Mouse (Mus musculus) kidney, adult 8-10 months (tissue): ENCODE measurements around the gene Arid3a.

Experiments
- DNase-seq, 2 experiments: peaks; one replicate each; pipeline ENCODE4 v3.0.0; 2022

The Arid3a gene

DNA sequence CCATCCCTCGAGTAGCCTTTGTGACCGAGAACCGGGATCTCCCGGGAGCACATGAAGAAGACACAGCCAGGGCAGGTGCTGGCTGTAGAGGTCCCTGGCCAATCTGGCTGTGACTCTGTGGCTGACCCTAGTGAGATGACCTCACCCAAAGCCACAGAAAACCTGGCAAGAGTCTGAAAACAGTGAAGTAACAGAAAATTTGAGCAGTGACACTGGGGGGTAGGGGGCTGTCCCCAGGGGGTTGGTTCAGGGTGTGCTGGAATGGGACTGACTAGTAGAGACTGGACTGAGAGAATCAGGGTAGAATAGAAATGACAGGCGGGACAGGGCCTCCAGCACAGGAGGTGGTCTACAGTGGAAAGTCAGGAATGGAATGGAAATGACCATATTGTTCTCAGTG, 56.4 kb downstream of the Arid3a start:
- no peak for DNase-seq

DNA sequence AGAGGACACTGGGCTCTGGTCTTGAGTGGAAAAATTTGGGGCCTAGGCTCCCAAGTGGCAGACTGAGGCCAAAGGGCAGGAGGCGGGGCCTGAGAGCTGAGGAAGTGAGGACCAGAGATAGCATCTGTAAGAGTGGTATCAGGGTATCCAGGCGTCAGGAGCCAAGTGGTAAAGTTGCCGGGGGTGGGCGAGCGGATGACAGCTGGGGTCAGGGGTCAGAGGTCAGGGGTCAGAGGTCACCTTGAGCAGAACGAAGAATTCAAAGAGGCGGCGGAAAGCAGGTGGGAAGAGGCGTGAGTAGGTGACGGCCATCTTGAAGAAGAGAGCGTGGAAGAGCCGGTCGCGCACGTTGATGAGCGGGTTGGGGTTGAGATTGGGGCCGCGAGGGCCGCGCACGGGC, 56.8 kb downstream of the Arid3a start:
- peak; percentile 80 to 87 for DNase-seq

DNA sequence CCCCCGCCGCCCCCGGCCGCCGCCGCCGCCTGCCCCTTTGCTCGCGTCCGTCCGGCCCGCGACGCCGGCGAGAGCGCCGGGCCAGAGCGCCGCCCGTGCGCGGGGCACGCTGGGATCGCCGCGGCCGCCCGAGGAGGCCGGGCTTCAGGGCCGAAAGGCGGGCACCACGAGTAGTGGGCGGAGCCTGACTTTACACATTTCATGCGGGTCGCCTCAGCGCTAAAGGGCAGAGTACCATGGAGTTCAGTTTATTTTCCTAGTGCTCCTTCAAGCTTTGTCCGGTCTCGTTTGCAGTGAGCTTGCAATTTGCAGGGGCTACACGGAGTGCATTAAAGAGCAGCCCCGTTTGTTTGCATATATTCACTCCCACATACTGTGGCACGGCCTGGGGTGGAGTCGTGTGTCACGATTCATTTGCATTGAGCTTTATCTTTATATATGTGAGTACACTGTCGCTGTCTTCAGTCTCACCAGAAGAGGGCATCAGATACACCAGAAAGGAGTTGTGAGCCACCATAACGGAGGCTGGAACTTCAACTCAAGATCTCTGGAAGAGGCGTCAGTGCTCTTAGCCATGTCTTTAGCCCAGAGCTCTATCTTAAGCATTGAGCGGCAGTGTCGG, 57.5 kb downstream of the Arid3a start, which contains the start of gene Tmem259:
Gene Tmem259 (minus strand): TSS at position 136 of the 622 bp plus-strand sequence.
- peak; percentile 89 for DNase-seq

DNA sequence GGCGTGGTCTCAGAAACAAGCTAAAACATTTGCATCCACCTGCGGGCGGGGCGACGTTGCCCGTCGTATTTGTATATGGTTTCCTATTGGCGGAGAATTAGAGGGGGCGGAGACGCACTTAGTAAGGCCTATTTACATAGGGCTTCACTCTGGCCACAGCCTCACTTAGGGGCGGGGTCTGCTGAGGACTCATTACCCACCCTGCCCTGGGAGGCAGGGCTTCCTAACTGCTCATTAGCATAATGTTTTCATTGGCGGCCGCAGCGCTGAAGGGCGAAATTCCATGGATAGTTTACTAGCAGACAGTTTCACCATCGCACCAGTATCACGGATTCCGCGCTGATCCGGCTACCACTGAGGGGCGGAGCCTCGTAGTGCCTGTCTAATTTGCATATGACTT, 58.0 kb downstream of the Arid3a start:
- peak; percentile 99 to 100 for DNase-seq

DNA sequence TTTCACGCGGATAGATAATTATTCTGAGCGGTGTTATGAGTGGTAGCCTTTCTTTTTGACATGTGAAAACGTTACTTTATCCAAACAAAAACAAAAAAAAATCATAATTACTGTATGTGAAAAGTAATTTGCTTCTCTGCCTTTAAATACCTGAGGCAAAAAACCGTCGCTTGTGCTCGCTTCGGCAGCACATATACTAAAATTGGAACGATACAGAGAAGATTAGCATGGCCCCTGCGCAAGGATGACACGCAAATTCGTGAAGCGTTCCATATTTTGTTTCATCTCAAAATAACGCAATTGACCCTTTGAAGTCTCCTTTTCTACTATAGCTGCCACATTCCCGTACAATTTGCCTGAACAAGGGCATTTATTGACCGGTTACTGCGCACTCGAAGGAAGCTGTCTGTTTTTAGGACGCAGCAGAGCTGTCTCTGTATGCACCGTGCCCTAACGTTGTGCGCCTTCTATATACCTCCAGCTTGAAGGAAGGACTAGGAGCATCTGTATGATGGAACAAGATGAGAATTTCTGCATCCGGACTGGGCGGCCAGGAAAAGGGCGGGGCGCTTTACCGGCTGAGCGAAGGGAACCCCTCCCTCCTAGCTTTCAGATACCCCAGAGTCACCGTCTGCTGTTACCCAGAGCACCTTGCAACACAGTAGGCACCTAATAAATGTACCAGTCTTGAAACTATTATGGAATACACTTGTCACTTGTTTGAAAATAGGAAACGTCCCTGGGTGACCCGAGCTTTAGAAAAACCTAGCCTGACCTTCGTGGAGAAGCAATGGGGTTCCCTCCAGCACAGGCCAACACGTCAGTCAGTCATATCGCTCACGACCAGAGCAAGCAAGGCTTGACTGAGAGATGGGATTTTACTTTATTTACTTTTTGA, 58.7 kb downstream of the Arid3a start:
- DNase-seq: peak; percentile 65 to 66

DNA sequence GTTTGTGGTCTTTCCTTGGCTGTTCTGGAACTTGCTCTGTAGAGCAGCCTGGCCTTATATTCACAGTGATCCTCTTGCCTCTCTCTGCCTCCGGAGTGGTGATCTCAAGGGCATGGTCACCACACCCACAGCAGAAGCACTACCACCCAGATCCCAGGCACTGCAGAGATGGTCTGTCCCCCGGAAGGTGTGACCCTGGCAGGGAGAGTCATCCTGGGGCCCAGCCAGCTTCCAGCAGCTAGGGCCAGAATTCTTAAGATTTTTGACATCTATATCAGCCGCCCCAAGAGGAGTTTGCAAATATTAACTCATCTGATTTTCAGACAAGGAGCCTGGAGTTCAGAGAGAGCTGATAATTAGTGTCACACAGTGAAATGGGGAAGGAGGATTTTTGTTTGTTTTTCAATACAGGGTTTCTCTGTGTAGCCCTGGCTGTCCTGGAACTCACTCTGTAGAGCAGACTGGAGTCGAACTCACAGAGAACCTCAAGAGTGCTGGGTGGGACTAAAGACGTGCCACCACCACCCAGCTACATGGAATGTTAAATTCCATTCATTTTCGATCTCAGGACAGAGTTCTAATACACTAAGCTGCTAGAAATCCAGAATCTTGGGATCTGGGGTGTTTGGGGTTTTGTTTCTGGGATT, 59.5 kb downstream of the Arid3a start:
- DNase-seq: no peak

DNA sequence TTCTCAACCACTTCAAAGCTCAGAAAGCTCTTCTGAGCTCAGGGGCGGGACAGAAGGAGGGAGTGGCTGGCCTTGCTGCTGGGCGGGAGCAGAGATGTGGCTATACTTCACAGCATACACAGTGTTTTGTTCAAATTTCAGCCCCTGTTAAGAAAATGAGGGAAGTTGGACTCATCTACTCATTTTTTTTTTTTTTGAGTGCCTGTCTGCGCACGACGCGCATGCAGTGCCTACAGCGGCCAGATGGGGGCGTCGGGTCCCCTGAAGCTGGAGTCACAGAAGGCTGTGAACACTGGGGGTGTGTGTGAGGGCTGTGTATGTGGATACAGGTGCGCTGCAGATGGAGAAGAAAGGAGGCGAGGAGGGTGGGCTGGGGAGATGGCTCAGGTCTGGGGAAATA, 60.1 kb downstream of the Arid3a start:
- peak; percentile 75 to 89 for DNase-seq

DNA sequence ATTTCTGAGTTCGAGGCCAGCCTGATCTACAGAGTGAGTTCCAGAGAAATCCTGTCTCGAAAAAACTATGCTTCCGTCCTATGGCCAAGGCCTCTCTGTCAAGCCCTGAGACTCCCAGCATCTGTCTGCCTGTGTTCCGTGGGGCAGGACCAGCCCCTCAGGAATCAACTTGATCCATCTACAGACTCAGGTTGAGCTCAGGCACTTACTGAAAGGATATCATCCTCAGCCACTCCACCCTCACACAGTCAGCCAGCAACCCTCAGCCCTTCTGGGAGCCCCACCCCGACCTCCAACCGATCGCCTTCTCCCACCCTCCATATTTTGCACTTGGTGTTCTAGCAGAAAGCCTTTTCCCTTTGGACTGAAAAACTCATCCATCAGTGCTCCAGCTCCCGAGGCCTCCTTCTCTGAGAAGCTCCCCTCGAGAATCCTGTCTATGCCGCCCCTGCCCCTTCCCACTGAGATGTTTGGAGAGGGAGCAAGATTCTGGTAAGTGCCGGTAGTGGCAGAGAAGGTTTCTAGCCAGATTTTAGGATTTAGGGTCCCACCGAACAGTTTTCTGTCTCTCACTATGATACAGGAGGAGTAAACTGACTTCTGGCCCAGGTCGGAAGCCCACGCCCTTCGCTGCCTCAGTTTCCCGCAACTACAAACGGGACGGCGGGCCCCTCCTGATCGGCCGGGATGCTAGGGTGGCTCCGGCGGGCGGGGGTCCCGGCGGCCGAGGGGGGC, 61.1 kb downstream of the Arid3a start:
- DNase-seq: no peak

DNA sequence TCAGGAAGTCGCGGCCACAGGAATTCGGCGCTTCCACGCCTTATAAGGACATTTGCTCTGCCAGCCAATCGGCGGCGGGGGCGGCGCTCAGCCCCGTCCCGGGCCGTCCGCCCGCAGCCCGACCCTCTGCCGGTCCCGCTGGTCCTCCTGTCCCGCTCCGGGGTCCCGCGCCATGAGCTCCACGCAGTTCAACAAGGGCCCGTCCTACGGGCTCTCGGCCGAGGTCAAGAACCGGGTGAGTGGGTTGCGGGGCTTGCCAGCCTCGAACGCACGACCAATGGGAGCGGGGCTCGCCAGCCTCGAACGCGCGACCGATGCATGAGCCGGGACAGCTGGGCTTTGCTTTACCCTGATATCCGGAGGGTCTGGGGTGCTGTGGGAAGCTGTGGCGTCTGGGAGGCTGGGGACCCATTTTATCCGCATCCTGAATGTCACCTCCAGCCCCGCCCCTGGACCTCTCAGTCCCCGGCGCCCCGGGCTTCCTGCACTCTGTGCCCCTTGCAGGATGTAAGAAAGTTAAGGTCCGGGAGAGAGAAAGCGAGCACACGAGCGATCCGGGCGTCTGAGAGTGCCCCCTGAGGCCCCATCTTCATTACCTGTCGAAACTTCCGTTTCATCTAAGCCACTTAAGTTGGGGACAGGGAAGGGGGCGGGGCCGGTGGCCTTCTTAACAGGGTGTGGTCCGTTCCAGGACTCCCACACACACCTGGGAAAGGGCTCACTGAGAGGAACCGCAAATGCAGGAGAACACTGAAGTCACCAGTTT, 61.8 kb downstream of the Arid3a start, which contains the start of gene Cnn2:
Gene Cnn2 (plus strand): TSS at position 79 of the 766 bp plus-strand sequence.
- DNase-seq: peak; percentile 48 to 57

DNA sequence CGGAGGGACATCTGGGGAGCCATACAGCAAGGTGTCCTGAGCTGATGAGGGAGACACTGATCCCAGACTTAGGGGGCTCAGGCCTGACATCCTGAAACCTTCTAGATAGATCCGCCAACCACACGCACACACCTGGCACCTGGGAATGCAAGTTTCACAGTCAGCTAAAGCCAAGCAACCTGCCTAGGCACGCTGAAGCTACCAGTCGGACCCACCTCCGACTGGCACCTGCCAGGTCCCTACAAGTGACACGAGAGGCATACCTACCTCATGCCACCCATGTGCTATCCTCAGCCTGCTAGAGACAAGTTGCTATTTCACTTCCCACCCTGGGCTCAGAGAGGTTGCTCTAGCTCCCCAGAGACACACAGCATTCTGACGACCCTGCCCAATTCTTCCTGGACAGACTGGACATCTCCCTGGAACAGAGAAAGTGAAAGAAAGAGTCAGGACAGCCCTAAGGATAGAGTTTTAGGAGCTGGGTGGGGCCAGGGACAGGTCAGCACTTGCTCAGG, 62.5 kb downstream of the Arid3a start:
- DNase-seq: no peak

DNA sequence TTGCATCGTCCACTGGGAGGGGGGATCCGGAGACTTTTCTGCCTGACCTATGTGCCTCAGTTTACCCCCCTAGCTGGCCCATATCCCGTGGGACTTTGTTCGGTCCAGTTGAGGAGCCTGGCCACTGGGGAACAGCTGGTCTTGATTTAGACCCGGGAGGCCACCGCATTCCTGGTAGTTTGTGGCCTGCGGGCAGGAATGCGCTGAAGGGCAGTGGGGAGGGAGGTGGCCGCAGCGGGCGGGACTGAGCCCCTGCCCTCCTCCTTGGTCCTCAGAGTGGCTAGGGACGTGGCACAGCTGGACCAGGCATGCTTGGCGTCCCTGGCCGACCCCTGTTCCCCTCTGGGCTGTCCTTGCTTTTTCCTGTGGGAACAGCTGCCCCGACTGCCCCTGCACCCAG, 63.0 kb downstream of the Arid3a start:
- no peak for DNase-seq

DNA sequence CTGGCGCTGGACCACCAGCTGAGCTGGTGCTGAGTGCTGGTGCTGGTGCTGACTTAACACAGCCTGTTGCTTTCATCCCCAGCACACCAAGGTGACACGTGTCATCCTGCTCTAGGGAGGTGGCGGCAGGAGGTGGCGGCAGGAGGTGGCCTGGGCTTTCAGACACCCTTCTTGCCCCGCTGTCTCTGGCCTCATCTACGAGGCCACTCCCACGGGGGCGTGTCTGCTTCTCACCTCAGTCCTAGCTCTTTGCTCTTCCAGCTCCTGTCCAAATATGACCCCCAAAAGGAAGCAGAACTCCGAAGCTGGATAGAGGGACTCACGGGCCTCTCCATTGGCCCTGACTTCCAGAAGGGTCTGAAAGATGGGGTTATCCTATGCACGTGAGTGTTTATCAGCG, 64.3 kb downstream of the Arid3a start:
- DNase-seq: no peak

DNA sequence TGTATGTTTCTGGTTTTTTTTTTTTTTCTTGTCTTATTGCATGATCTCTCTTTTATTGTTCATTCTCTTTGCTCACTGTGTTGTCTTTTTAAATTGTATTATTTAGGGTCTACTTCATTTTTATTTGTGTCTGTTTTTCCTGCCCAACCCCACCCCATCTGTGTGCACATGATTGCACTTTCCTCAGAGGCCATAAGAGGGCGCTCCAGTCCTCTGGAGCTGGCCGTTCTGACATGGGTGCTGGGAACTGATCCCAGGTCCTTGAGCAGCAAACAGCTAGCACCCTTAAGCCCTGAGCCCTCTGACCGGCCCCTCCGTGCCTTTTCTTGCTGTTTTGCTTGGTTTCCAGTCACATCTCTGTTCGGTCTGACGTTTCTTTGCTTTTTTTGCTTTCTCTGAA, 64.7 kb downstream of the Arid3a start:
- no peak for DNase-seq

DNA sequence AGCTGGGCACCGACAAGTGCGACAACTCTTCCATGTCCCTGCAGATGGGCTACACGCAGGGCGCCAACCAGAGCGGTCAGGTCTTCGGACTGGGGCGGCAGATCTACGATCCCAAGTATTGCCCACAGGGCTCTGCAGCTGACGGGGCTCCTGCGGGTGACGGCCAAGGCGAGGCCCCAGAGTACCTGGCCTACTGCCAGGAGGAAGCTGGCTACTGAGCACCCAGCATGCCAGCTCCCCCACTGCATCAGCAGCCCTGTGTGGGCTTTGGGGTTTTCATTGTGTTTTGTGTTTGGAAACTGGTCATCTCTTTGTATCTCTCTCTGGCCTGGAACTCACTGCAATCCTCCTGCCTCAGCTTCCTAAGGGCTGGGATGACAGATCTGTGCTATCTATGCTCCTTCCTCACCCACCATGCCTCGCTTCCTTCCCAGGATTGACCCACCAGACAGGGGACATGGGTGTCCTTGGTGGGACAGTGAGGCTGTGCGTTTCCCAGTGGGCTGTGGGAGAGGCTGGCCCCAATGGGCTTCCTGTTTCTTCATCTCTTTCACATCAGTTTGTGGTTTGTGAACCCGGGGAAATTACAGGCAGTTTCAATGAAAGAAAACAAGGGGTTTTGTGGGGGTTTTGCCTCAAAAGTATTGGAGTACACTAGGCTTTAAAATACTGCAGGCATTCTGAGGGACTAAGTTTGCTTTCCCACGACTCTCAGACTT, 67.7 kb downstream of the Arid3a start:
- no peak for DNase-seq

DNA sequence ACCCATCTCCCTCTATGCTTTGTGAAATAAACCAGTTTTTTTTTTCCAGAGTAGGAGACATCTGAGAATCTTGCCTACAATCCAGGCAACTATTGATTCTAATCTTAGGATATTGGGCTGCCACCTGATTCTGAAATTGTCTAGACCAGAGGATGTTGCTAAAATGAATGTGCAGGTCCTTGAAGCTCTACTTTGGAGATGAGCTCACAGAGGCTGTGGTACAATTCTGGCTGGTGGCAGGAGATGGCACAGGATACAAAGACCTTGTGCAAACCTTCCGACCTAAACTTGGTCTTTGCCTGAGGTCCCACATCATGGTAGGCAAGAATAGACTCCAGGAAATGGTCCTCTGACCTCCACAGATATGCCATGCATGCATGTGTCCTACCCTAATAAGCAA, 68.8 kb downstream of the Arid3a start:
- DNase-seq: no peak

DNA sequence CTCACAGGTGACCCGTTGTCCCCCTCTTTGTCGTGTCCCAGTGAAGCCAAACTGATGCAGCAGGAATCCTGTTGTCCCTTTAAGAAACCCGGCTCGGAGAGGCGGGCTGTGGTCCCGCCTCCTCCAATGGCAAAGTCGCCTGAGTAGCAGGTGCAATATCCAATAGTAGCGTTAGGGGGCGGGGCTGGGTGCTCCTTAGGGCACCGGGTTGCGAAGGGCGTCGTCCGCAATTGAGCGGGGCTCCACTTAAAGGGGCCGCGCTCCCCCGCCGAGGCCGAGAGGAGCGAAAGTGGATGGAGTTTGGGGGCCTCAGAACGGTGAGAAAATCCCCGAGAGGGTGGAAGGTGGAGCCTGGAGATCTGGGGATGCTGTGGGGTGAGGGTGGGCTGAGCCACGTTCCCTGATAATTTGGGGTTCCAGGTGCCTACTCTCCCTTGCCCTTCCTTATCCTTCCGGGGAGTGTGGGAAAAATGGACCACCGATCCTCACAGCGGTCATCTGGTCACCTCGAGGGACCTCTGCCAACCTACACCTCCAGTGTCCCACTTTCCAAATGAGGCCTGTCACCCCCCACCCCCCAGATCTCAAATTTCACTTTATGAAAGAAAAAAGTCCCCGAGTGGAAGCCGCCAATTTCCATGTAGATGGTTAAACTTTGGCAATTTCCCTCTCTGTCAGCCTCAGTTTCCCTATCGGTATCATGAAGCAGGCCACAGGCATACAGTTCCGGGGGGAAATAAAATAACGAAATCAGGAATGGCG, 69.6 kb downstream of the Arid3a start, which contains the start of gene Abca7:
Gene Abca7 (plus strand): TSS at position 223 of the 762 bp plus-strand sequence.
- DNase-seq: peak; percentile 93 to 97

DNA sequence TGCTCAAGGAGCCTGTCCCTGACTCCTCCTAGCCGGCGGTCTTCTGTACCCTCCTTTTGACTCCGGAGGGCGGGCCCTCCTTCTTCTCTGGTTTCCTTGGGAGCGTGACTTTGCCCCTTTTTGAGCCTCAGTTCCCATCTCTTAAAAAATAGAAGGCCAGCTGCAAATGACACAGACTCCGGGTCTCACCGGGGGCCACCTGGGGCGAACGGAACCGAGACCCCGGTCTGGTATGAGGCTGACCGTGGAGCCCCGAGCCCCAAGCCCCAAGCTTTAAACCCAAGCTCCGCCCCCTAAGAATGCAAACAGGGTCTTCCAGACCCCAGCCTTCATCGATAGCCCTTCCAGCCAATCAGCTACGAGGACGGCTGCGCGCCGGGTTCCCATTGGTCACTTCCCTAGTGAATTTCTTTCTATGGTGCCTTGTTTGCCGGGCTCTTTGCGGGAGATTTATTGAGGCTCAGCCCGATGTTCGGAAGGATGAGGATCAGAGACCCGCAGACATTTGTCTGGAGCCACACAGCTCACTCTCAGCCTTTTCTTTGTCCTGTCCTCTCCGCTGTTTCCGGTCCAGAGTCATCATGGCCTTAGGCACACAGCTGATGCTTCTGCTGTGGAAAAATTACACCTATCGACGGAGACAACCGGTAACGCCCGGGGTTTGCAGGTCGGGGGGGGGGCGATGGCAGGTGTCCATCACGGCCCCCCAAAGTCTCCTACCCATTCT, 70.4 kb downstream of the Arid3a start:
- DNase-seq: peak in 1 of 2 experiments; percentile 52

DNA sequence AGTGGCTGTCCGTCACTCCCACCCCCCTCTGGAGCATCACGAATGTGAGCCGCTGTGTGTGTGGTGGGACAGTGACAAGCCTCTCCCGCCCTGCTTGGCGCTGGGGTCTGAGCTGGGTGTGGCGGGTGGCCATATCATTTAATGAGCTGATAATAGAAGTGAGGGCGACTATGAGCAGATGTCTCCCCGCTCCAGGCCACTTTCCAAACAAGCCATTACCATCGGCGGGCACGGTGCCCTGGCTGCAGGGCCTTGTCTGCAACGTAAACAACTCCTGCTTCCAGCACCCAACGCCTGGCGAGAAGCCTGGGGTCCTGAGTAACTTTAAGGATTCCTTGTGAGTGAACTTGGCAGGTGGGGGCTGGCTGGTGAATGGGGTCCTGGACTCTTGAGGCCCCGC, 71.0 kb downstream of the Arid3a start:
- no peak for DNase-seq

DNA sequence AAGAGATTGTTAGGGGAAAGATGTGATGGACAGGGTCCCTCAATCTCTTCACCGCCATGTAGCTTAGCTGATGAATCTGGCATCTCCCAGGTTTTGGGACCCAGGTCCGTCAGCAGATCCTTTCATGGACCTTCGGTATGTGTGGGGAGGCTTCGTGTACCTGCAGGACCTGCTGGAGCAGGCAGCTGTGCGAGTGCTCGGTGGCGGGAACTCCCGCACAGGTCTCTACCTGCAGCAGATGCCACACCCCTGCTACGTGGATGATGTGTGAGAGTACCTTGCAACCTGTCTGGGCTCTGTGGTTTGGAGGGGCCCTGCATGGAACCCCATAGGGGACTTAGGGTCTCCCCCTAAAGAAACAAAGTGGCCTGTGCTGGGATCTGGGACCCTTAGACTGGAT, 75.1 kb downstream of the Arid3a start:
- DNase-seq: no peak

DNA sequence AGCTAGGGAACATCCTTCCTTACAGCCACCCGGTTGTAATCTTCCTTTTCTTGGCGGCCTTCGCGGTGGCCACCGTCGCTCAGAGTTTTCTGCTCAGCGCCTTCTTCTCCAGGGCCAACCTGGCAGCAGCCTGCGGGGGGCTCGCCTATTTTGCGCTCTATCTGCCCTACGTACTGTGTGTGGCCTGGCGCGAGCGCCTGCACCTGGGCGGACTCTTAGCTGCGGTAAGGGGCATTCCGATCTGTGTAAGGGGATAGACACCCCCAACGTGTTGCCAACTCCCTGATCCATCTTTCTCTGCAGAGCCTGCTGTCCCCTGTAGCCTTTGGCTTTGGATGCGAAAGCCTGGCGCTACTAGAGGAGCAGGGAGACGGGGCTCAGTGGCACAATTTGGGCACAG, 76.0 kb downstream of the Arid3a start:
- DNase-seq: no peak
